Mouse (Mus musculus) gastrocnemius, postnatal 25 days (tissue): ENCODE results near the gene Gm5134. TPM values are rescaled to one million over a fixed set of nuclear protein-coding genes. Genes with fewer than 3 reads are reported as not detected.

Experiments used
- DNase-seq: peaks from one replicate; pipeline ENCODE4 v3.0.0; 2022
- long read RNA-seq, 2 experiments: library from polyadenylated mRNA; stranded (forward); transcript quantifications; one replicate each; pipeline ENCODE4 v2.0.0; 2021
- total RNA-seq, 2 experiments: library from RNA; stranded (reverse); gene quantifications; 1 replicate in 1 of 2; 2 replicates in 1 of 2; pipeline ENCODE4 v1.2.3; 2021

Gene Gm5134
- not detected for total RNA-seq
- long read RNA-seq, experiment 1, partial matches to known transcripts: 0 of 2 reads
- long read RNA-seq, experiment 1, other reads (novel, unspliced or antisense): 2 of 2 reads
- long read RNA-seq, experiment 2: 0 reads

DNA sequence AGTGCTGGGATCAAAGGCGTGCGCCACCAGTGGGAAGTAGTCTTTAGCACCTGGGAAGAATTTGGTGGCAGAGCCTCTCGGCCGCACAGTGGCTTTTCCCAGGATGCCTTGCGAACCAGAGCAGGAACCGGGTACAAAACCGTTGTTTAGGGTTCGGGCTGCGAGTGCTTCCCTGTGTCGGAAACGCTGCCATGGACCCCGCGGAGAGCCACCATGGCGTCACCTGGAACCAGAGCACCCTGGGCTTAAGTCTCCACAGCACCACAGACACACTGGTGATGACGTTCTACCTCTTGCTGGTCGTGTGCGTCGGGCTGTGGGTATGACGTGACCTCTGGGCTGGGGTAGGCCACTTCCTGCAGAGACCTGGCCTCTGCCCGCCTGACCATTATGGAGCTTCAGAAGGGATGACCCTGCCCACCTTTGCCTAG lies at the start of gene Gm5134:
Gene Gm5134 (plus strand): TSS at position 134 of the 431 bp plus-strand sequence.
- no peak for DNase-seq

DNA sequence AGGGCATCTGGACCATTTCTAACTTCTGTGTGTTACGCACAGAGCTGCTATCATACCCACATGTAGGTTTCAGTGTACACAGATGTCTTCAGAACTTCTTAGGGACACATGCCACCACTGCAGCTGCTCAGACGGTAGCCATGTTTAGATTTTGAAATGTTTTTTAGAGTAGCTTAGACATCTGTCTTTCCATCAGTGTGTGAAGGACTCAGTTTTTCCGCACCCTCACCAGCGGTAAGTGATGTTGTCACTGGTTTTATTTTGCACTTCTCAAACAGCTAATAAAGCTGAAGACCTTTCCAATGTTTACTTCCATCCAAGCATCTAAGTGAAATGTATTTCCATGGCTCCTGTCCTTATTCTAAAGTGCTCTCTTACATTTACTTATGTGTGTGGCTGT lies 47.4 kb upstream of the Gm5134 start:
- DNase-seq: no peak

DNA sequence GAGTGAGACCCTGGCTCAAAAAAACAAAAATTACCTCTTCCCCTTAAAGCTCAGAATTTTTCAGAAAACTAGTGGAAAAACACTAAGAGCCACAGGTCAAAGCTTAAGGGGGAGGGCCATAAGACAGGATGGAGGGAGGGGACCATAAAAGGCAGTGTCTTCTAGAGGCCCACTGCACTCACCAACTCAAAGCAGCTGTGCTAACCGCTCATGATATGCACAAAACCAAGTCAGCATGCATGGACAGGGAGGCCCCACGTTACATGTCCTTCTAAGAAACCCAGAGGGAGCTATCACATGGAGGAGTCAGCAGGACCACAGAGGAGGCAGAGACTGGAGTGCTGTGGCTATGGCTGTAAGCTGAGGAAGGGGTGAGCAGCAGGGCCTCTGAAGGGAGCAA lies 43.6 kb upstream of the Gm5134 start:
- DNase-seq: no peak

DNA sequence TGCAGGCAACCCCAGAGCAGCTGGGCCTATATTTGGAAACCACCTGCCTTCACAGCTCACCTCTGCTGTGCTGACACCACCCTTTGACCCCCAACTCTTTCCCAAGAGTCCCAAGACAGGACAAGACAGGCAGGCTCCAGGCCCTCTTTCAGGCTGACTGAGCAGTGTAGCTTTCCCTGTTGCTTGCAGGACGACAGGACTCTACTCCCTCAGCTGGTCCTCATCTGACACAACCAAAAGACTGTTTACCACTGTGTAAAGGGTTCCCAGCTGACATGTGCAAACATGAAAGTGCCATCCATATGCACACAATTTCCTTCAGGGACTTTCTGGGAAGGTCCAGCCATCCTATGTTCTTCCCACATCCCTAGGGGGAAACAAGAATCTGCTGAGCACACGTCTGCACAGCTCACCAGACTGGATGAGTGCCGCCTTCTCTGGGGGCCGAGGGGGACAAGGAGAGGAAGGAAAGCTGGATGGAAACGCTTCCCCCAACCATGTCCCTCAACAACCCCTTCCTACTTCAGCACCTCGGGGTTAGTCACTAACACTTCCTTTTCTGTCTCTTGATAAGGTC lies 41.2 kb upstream of the Gm5134 start:
- no peak for DNase-seq

DNA sequence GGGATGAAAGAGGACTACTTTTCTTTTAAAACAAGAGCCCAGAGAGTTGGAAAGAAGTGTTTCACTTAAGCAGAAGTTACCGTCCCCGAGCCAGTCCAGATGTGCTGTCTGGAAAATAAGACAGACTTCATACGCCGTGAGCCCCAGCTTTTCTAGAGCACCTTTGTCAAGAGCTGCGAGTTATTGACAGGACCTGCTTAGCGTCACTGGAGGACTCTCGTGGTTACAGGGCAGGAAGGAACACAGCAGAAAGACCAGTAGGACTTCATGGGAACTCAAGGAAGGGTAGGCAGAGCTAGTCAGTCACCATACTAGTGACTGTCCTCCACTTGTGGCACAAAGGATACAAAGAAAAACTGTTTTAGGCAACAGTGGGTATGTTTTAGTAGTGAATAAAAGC lies 38.8 kb upstream of the Gm5134 start:
- no peak for DNase-seq

DNA sequence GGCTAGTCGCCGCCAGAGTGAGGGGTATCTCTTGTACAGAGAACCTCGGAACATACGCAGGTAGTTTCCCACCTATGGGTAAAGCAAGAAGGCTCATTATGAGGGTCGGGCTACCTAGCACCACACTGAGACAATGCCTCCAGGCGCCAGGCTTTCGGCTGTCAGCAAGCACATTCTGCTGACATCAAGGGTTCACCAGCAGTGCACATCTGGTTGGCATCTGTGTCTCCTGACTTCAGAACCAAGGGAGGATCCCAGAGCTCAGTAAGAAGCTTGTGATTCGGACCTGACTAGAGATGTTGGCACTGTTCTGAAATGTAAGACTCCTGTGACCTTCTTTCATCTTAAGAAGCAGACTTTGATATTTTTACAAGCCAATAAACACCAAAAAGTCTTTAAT lies 37.5 kb upstream of the Gm5134 start:
- no peak for DNase-seq

DNA sequence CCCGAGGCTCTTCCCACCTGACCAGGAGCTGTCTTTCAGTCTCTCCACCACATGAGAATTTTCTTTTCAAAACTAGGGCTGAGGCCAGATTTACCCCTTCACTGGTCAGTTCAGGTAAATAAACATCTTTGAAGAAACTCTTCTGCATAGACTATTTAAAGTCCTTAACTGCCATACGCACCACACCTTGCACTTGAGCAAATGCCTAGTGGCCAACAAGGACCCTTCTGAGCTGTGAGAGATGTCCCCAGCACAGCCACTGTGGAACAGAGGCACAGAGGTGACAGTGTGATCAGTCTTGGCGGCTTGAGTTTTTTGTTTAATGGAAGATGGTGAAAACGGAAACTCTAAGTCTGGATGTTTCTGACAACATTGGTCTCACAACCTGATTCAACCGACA lies 35.3 kb upstream of the Gm5134 start:
- DNase-seq: no peak

DNA sequence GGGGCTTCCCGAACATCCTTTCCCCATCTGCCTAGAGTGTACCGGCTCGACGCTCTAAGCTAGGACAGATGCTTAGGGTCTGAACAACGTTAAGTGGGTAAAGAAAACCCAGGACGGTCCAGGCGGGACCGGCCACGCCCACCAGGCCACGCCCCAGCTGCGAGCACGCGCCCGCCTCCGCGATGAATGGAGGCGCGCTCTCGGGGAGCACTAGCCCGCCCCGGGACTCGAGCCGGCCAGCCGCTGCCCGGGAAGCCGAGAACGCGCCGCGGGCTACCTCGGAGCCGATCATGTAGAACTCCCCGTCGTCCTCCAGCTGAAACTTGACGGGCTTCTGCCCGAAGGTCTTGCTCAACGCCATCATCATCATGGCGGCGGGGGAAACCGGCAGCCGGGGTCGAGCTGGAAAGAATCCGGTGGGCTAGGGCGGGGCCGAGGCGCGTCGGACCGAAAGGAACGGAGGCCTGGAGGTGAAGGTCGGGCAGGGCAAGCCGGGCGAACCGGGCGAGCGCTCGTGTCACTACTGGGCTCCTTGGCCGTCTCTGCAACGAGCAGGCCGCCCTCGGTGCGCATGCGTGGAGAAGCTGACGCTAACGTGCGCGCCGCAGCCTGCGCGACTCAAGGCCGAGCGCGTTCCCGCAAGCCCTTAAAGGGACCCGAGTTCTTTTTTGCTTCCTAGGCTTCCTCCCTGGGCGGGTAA lies 33.1 kb upstream of the Gm5134 start, which contains the start of gene Smarcb1:
Gene Smarcb1 (minus strand): TSS at position 592 of the 700 bp plus-strand sequence.
- DNase-seq: peak; percentile 92

DNA sequence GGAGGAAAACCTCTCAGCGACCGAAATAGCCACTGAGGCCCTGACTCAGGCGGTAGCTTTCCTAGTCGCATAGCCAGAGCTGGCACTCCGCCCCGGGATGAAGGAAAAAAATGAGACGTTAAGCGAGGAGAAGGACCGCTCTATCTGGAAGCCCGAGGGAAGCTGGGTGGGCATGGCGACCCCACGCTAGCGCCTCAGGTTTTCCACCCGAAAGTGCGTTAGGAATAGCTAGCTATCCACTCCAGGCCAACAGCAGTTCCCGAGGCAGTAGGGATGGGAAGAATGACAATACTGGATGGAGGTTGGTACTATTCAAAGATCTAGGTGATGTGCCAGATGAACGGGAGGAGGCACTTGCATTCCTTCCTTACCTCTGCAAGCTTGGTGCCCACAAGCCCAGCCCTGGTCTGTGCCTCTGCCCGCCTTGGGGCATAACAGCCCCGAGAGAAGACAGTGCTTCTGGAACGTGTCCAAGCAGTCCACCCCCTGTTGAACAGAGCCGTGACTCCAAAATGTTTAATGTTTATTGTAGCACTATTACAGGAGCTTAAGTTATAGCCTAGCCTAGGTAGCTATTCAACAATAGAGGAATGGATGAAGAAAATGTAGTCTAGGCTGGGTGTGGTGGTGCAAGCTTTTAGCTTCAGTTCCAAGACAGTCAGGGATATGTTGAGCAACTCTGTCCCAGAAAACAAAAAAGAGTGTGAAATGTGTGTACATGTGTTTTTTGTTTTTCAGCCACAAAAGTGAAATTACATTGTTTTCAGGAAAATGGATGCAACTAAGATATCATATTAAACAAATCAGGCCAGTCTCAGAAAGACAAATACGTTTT lies 32.4 kb upstream of the Gm5134 start:
- no peak for DNase-seq

DNA sequence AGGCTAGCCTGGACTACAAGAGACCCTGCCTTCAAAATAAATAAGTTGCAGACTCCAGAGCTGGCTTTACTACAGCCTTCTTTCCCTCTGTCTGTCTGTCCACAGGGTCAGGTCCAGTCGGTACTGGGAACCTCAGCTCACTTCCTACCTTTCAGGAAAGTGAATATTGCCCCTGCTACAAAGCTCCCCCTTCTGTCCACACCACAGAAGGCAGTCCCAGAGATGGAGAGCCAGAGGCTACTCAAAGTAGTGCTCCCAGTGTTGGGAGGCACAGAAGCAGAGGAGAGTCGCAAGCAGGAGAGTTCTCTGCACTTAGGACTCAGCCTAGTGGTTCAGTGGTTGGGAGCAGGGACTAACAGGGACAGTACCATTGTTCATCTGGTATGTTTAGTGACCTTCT lies 30.0 kb upstream of the Gm5134 start:
- no peak for DNase-seq

DNA sequence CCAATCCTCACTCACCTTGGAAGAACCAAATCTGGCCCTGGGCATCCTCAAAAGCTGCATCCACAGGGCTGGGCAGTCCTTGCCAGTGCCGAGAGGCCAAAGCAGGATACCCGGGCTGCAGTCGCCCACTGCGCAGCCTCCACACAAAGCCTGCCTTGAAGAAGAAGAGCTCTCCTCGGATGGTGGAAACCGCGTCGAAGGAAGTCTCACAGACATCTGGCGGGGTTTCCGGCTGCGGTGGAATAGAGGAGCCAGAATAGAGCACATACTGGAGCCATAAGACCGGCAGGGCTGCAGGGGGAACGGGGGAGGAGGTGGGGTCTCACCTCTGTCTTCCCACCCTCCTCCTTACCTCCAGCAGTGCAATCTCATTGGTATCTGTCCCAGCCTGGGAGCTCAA lies 27.9 kb upstream of the Gm5134 start:
- no peak for DNase-seq

DNA sequence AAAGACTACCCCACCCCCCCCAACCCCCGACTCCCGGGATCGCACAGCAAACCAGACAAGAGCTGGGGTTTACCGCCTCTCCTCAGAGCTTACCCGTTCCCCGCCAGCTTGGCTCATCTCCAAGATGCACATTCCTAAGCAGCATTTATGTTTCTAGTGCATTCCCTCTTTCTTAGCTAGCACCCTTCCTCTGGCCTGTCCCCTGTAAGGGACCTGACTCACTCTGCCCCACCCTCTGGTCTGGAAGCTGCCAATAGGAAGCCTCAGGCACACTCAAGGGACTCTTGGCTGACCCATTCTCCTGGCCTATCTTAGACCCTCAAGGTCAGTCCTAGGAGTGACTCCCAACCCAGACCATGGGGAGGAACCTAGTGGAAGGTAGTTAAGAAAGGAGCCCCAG lies 24.0 kb upstream of the Gm5134 start:
- no peak for DNase-seq

DNA sequence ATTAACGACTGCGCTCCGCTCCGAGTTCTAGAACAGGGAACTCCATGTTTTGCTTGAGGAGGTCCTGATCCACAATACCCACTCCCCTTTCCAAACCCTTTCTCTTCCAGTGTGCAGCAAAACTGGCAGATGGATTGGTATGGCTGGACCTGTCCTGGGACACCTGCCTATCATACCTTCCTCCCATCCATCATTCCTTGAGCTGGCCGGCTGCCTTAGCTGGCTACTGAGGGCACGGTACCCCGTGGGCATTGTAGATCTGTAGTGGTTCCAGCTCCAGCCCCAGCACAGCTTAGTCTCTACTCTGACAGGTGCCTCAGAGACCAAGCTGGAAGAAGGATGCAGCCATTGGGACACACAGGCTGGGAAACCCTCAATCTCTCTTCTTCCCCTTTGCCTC lies 23.0 kb upstream of the Gm5134 start:
- no peak for DNase-seq

DNA sequence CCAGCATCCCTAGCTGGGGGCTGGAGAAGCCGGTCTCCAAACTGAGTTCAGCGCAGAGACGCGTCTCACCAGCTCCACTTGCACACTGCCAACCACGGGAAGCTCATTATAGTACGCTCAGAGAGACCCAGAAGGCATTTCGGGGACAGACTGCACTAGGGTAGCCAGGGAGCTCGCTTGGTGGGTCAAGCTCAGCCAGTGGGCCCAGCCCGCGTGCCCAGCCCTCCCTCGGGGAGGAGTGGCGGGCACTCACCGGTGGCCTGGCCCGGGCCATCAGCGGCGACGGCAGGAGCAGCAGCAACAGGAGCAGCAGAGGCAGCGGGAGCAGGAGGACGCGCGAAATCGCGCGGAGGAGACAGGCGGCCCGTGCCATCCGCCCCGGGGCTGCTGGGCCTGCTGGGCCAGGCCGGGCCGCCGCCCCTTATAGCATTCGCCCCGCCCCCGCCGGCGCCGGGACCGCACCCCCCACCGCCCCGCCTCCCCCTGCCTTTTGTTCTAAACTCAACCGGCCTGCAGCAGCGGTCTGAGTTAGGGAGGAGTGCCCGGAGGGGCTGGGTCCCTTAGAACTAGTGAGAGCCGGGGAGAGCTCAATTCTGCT lies 22.1 kb upstream of the Gm5134 start:
- DNase-seq: peak; percentile 58

DNA sequence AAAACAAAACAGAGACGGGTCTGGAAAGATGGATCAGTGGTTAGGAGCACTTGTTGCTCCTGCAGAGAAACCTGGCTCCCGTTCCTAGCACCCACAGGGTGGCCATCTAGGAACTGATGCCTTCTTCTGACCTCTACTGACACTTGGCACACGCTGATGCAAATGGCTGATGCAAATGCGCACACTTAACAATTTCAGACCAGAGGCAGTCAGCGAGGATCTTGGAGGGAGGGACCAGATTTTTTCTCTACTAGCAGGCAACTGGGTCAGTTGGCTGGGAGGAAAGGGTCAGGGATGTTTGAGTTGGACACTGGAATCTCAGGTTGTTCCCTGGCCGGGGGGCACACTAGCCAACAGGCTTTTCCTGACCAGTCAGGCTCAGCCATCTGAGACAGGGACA lies 21.4 kb upstream of the Gm5134 start, which contains the start of gene Chchd10:
Gene Chchd10 (plus strand): TSS at position 240 of the 400 bp plus-strand sequence.
- DNase-seq: no peak

DNA sequence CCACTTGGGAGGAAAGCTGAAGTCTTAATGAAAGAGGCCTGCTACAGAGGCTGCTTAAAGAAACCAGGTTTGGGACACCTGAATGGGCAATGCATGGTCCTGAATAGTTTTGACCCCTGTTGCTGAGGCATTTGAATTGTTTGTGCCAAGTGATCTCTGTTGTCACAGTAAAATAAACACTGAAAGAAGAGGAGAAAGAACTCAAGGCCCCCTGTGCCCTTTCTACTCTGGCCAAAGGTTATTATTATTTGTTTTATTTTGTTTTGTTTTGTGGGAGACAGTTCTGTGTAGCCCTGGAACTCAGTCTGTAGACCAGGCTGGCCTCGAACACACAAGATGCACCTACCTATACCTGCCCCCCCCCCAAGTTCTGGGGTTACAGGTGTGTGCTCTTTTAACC lies 19.3 kb upstream of the Gm5134 start:
- DNase-seq: no peak

DNA sequence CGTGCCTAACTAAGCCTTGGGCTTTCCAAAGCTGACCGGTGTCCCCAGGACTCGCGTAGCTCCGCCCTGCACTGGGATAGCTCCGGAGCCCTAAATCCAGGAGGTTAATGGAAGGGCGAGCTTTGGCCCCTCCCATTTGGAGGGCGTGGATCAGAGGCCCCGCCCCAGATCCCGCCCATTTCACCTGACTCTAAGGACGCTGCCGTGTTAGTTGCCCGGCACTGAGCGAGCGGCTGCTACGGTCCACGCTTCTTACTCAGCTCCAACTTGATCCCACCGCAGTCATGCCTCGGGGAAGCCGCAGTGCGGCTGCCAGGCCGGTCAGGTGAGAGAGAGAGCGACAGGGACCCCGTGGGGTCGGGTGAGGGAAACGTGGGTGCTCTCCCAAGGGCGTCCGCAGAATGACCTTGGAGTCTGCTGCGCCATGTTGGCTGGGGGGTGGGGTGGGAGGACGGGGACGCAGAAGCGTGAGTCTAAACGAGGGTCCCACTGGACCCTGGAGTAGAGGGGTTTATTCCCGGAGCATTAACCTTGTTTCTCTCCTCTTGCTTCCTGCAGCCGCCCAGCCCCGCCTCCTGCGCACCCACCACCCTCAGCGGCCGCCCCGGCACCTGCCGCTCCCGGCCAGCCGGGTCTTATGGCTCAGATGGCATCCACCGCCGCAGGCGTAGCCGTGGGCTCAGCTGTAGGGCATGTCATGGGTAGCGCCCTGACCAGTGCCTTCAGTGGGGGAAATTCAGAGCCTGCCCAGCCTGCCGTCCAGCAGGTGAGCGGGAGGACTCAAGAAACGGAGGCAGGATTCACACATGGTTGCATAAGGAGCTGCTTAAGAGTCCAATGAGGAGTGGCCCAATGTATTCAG lies 18.4 kb upstream of the Gm5134 start, which contains the start of gene Mmp11:
Gene Mmp11 (minus strand): TSS at position 817 of the 862 bp plus-strand sequence.
- peak; percentile 85 for DNase-seq

DNA sequence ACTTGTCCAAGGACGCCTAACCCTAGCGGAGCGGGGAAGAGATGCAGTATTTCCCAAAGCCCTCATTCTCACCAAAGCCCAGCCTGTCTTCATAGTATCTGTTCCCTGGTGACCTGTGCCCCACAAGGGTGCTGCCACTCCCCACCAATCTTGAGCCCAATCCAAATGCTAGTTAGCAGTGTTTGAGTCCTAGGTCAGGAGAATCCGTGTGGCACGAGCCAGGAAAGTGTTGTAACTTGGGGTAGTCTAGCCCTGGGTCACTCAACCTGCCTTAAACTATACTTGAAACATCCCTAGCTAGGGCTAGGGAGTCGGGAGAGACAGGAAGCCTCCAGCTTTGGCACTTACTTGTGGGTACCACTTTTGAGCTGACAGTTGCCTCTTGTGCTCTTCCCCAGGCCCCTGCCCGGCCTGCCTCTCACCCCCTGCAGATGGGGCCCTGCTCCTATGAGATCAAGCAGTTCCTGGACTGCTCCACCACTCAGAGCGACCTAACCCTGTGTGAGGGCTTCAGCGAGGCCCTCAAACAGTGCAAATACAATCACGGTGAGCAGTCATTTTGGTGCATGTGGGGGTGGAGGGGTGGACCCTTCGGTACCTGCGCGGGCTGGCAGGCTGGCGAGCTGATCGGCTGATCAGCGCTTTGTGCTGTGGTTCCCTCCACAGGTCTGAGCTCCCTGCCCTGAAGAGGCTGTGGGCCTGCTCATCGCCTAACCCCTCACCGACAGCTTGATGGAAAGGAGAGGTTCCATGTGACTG lies 17.2 kb upstream of the Gm5134 start:
- no peak for DNase-seq

DNA sequence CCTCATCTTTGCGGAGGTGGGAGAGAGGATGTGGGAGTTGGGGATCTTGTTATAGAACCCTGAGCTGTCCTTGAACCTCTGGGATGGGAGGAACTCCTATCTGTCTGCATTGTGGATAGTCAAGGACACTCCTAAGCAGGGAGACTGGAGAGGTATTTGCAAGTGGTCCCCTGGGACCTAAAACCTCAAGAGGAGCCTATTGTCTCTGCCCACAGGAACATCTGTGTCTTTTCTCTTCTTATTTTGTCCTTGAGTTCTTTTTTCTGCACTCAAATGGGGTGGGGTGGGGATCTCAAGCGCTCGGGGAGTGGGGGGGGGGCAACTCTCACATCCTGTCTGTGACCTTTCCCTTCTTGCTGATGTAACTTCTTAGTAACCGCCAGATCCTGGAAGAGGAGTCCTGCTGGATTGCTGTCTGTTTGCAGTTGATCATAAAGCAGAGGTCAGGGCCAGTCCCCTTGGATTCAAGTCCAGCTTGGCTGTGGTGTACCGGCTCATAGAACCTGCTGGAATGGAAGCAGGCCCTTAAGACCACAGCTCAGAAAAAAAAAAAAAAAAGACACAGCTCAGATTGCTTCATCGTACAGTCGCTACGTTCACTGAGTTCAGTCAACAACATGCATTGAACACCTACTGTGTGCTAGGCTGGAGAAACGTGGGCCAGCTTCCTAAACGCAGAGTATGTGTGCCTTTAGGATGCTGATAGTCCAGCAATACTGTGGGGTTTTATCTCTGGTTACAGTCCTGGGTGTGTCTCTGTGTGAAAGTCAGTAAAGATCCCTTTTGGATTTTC lies 16.3 kb upstream of the Gm5134 start:
- peak; percentile 26 for DNase-seq
